Mouse (Mus musculus) right cerebral cortex, postnatal 36 days (tissue): ENCODE data around the gene Prdm8.

Experiments
- DNase-seq, 2 experiments: peaks; one replicate each; pipeline ENCODE4 v3.0.0; 2022; ENCODE audit warnings: low spot score in 2 of 2, mixed read lengths in 1 of 2

Gene Prdm8

GRCm38 (mm10) chr5:98167180-98167824 is at the start of gene Prdm8:
Prdm8 (plus strand) TSS chr5:98167198.
- DNase-seq: peak; percentile 70 to 80

GRCm38 (mm10) chr5:98127074-98127473 is 39.9 kb upstream of the Prdm8 start:
- no peak for DNase-seq

GRCm38 (mm10) chr5:98138545-98139296 is 28.3 kb upstream of the Prdm8 start:
- DNase-seq: peak in 1 of 2 experiments; percentile 7

GRCm38 (mm10) chr5:98139297-98139660 is 27.7 kb upstream of the Prdm8 start:
- DNase-seq: no peak

- DNase-seq: no peak
Observed at GRCm38 (mm10) chr5:98146895-98147294, 20.1 kb upstream of the Prdm8 start.

GRCm38 (mm10) chr5:98166116-98166515 is 882 bp upstream of the Prdm8 start:
- DNase-seq: no peak

GRCm38 (mm10) chr5:98168356-98169285 is 1.6 kb downstream of the Prdm8 start:
- no peak for DNase-seq

- DNase-seq: no peak
Observed at GRCm38 (mm10) chr5:98169376-98170351, 2.7 kb downstream of the Prdm8 start.

GRCm38 (mm10) chr5:98171651-98172230 is 4.7 kb downstream of the Prdm8 start:
- no peak for DNase-seq

GRCm38 (mm10) chr5:98172502-98173181 is 5.6 kb downstream of the Prdm8 start:
- no peak for DNase-seq

GRCm38 (mm10) chr5:98173694-98174093 is 6.7 kb downstream of the Prdm8 start:
- no peak for DNase-seq

- no peak for DNase-seq
Observed at GRCm38 (mm10) chr5:98179606-98180005, 12.6 kb downstream of the Prdm8 start.

GRCm38 (mm10) chr5:98180461-98180887 is 13.5 kb downstream of the Prdm8 start:
- DNase-seq: peak; percentile 57 to 78

GRCm38 (mm10) chr5:98180888-98181635 is 14.1 kb downstream of the Prdm8 start:
- peak in 1 of 2 experiments; percentile 9 for DNase-seq

- DNase-seq: no peak
Observed at GRCm38 (mm10) chr5:98181686-98182602, 14.9 kb downstream of the Prdm8 start.

- no peak for DNase-seq
Observed at GRCm38 (mm10) chr5:98182603-98182920, 15.6 kb downstream of the Prdm8 start.

- no peak for DNase-seq
Observed at GRCm38 (mm10) chr5:98183031-98183595, 16.1 kb downstream of the Prdm8 start.
